Mouse (Mus musculus) stomach, embryonic 14.5 days (tissue): ENCODE measurements at regions not wholly inside any gene's neighbourhood (a gene's known extent, or its start where the extent isn't known, plus 50 kb on each side); places are given as distances from the start of the nearest gene placed in this dataset.

ENCODE experiments used
- ATAC-seq: fragments of 200-750 bp; cut with Nextera tagmentation; 2 replicates; pipeline ENCODE4 v1.8.0; 2017; ENCODE audit warnings: low read depth, moderate TSS enrichment; ENCODE audit not compliant: insufficient number of reproducible peaks, insufficient read depth, low FRiP score
- H3K27ac ChIP-seq: fragments of 300-500 bp; sonication (generic); 2 replicates; pipeline ENCODE4 v1.5.1; 2014; ENCODE audit warnings: mild to moderate bottlenecking, low read length, moderate library complexity, mixed read lengths
- H3K27me3 ChIP-seq: fragments of 300-500 bp; sonication (generic); 2 replicates; pipeline ENCODE4 v1.6.1; 2014; ENCODE audit warnings: low read length, control low read depth, mixed read lengths; ENCODE audit not compliant: control insufficient read depth, insufficient read depth
- H3K36me3 ChIP-seq: fragments of 300-500 bp; sonication (generic); 2 replicates; pipeline ENCODE4 v1.6.1; 2014; ENCODE audit warnings: mild to moderate bottlenecking, control low read depth, low read length, moderate library complexity, mixed read lengths; ENCODE audit not compliant: control insufficient read depth, insufficient read depth
- H3K4me1 ChIP-seq: fragments of 300-500 bp; sonication (generic); 2 replicates; pipeline ENCODE4 v1.6.1; 2014; ENCODE audit warnings: low read length, control low read depth, mixed read lengths; ENCODE audit not compliant: control insufficient read depth, insufficient read depth
- H3K4me2 ChIP-seq: fragments of 300-500 bp; sonication (generic); replicated peaks from 2 replicates; pipeline ENCODE4 v1.6.1; 2014; ENCODE audit warnings: low read depth, low read length, control low read depth
- H3K4me3 ChIP-seq: fragments of 300-500 bp; sonication (generic); 2 replicates; pipeline ENCODE4 v1.5.1; 2014; ENCODE audit warnings: low read depth, low read length, control low read depth
- H3K9ac ChIP-seq: fragments of 300-500 bp; sonication (generic); replicated peaks from 2 replicates; pipeline ENCODE4 v1.6.1; 2014; ENCODE audit warnings: low read depth, mild to moderate bottlenecking, control low read depth, low read length, moderate library complexity, mixed read lengths
- H3K9me3 ChIP-seq: fragments of 300-500 bp; sonication (generic); 2 replicates; pipeline ENCODE4 v1.6.1; 2016; ENCODE audit warnings: low read depth, low read length, control low read depth; ENCODE audit not compliant: control insufficient read depth
- WGBS: fragments of 180-500 bp; shearing (Covaris S2); extraction: QIAGEN DNeasy Blood & Tissue Kit; methylation state at CpG from one replicate; pipeline ENCODE4 v1.1.7; 2014; 5-methylcytosine and 5-hydroxymethylcytosine counted together

- Histone ChIP-seq H3K9ac (no peak overlapping the region), H3K27me3 (no peaks in the 10 kb centered on the region), H3K36me3 (no peaks in the 10 kb centered on the region), H3K4me1 (no peaks in the 10 kb centered on the region), H3K4me2 (no peak overlapping the region), H3K9me3 (no peaks in the 10 kb centered on the region), H3K27ac (no peak overlapping the region), H3K4me3 (no peak overlapping the region)
- no peak for ATAC-seq
- WGBS: 63% methylated on average over 1 of the region's 1 CpGs
These were observed 247.7 kb upstream of the Tac1 start for GRCm38 (mm10) chr6:7306956-7307355.

- no peaks in the 10 kb centered on the region for H3K9me3 ChIP-seq
- no peaks in the 10 kb centered on the region for H3K36me3 ChIP-seq
- WGBS: 89% methylated on average over 3 of the region's 3 CpGs
- H3K4me1 ChIP-seq: no peaks in the 10 kb centered on the region
- H3K9ac ChIP-seq: no peak overlapping the region
- H3K27ac ChIP-seq: no peak overlapping the region
- H3K4me3 ChIP-seq: no peak overlapping the region
- ATAC-seq: no peak
- no peaks in the 10 kb centered on the region for H3K27me3 ChIP-seq
- no peak overlapping the region for H3K4me2 ChIP-seq
These were observed 241.2 kb upstream of the Tac1 start for GRCm38 (mm10) chr6:7313496-7313895.

- no peaks in the 10 kb centered on the region for H3K4me1 ChIP-seq
- no peak overlapping the region for H3K4me3 ChIP-seq
- H3K36me3 ChIP-seq: no peaks in the 10 kb centered on the region
- H3K9ac ChIP-seq: no peak overlapping the region
- WGBS: 63% methylated on average over 4 of the region's 4 CpGs
- no peaks in the 10 kb centered on the region for H3K9me3 ChIP-seq
- no peak overlapping the region for H3K4me2 ChIP-seq
- no peaks in the 10 kb centered on the region for H3K27me3 ChIP-seq
- ATAC-seq: no peak
- no peak overlapping the region for H3K27ac ChIP-seq
These were observed 227.7 kb upstream of the Tac1 start for GRCm38 (mm10) chr6:7326974-7327373.

- Histone ChIP-seq H3K9me3 (no peaks in the 10 kb centered on the region), H3K36me3 (no peaks in the 10 kb centered on the region), H3K27ac (no peak overlapping the region), H3K27me3 (no peaks in the 10 kb centered on the region), H3K4me2 (no peak overlapping the region), H3K9ac (no peak overlapping the region), H3K4me1 (no peaks in the 10 kb centered on the region), H3K4me3 (no peak overlapping the region)
- ATAC-seq: no peak
- 46% methylated on average over 2 of the region's 2 CpGs for WGBS
These were observed 198.0 kb upstream of the Tac1 start for GRCm38 (mm10) chr6:7356634-7357033.

GRCm38 (mm10) chr6:7367166-7367565 lies 187.5 kb upstream of the Tac1 start:
- Histone ChIP-seq H3K4me2 (no peak overlapping the region), H3K27ac (no peak overlapping the region), H3K27me3 (no peaks in the 10 kb centered on the region), H3K4me1 (no peaks in the 10 kb centered on the region), H3K9ac (no peak overlapping the region), H3K36me3 (no peaks in the 10 kb centered on the region), H3K4me3 (no peak overlapping the region), H3K9me3 (no peaks in the 10 kb centered on the region)
- ATAC-seq: no peak
- WGBS: 83% methylated on average over 1 of the region's 1 CpGs

- no peaks in the 10 kb centered on the region for H3K36me3 ChIP-seq
These were observed 180.1 kb upstream of the Tac1 start for GRCm38 (mm10) chr6:7374629-7375028.

GRCm38 (mm10) chr6:7375851-7376250 lies 178.8 kb upstream of the Tac1 start:
- Histone ChIP-seq H3K36me3 (no peaks in the 10 kb centered on the region), H3K4me1 (no peaks in the 10 kb centered on the region), H3K4me3 (no peak overlapping the region), H3K27ac (no peak overlapping the region), H3K4me2 (no peak overlapping the region), H3K9ac (no peak overlapping the region), H3K27me3 (no peaks in the 10 kb centered on the region), H3K9me3 (no peaks in the 10 kb centered on the region)
- no peak for ATAC-seq
- WGBS: 72% methylated on average over 2 of the region's 2 CpGs

More at GRCm38 (mm10) chr6:7374629-7375028, 180.1 kb upstream of the Tac1 start:
- WGBS: 40% methylated on average over 4 of the region's 4 CpGs
- ATAC-seq: no peak
- Histone ChIP-seq H3K9me3 (no peaks in the 10 kb centered on the region), H3K4me1 (no peaks in the 10 kb centered on the region), H3K4me2 (no peak overlapping the region), H3K9ac (no peak overlapping the region), H3K27me3 (no peaks in the 10 kb centered on the region), H3K4me3 (no peak overlapping the region), H3K27ac (no peak overlapping the region)

GRCm38 (mm10) chr6:7378651-7379050 lies 176.0 kb upstream of the Tac1 start:
- H3K27me3 ChIP-seq: no peaks in the 10 kb centered on the region
- H3K27ac ChIP-seq: no peak overlapping the region
- no peak overlapping the region for H3K9ac ChIP-seq
- no peaks in the 10 kb centered on the region for H3K4me1 ChIP-seq
- H3K36me3 ChIP-seq: no peaks in the 10 kb centered on the region
- 62% methylated on average over 5 of the region's 5 CpGs for WGBS
- no peaks in the 10 kb centered on the region for H3K9me3 ChIP-seq
- no peak overlapping the region for H3K4me2 ChIP-seq
- ATAC-seq: no peak
- H3K4me3 ChIP-seq: no peak overlapping the region

- Histone ChIP-seq H3K9ac (no peak overlapping the region), H3K9me3 (no peaks in the 10 kb centered on the region), H3K4me2 (no peak overlapping the region), H3K4me3 (no peak overlapping the region), H3K4me1 (no peaks in the 10 kb centered on the region), H3K36me3 (no peaks in the 10 kb centered on the region), H3K27ac (no peak overlapping the region), H3K27me3 (no peaks in the 10 kb centered on the region)
- 29% methylated on average over 2 of the region's 2 CpGs for WGBS
- no peak for ATAC-seq
These were observed 129.9 kb upstream of the Tac1 start for GRCm38 (mm10) chr6:7424731-7425130.
